Mouse (Mus musculus) heart, embryonic 10.5 days (tissue): ENCODE data around the gene Tgm3. TPM values are rescaled to one million over a fixed set of nuclear protein-coding genes. Genes with fewer than 3 reads are reported as not detected.

Experiments used
- DNase-seq: peaks from one replicate; pipeline ENCODE4 v3.0.0-alpha.2; 2017; ENCODE audit warnings: low spot score
- H3K27ac ChIP-seq: fragments of 300-500 bp; sonication (generic); 2 replicates; pipeline ENCODE4 v1.5.1; 2016; ENCODE audit warnings: mild to moderate bottlenecking
- H3K27me3 ChIP-seq: fragments of 300-500 bp; sonication (generic); 2 replicates; pipeline ENCODE4 v1.6.1; 2016; ENCODE audit warnings: mild to moderate bottlenecking; ENCODE audit not compliant: poor library complexity, insufficient read depth, severe bottlenecking
- H3K36me3 ChIP-seq: fragments of 300-500 bp; sonication (generic); 2 replicates; pipeline ENCODE4 v1.6.1; 2016; ENCODE audit warnings: mild to moderate bottlenecking, moderate library complexity
- H3K4me1 ChIP-seq: fragments of 300-500 bp; sonication (generic); 2 replicates; pipeline ENCODE4 v1.6.1; 2016; ENCODE audit warnings: mild to moderate bottlenecking
- H3K4me3 ChIP-seq: fragments of 300-500 bp; sonication (generic); 2 replicates; pipeline ENCODE4 v1.5.1; 2016; ENCODE audit warnings: mild to moderate bottlenecking, moderate library complexity
- H3K9me3 ChIP-seq: fragments of 300-500 bp; sonication (generic); 2 replicates; pipeline ENCODE4 v1.6.1; 2016; ENCODE audit warnings: mild to moderate bottlenecking, moderate library complexity
- WGBS: fragments of 180-500 bp; shearing (Covaris S2); methylation state at CpG from one replicate; pipeline ENCODE4 v1.1.7; 2016; 5-methylcytosine and 5-hydroxymethylcytosine counted together
- polyA plus RNA-seq: library from polyadenylated mRNA; unstranded; fragments of >200 nt; fragmentation: Nextera tagmentation; extraction: Ambion mirVana; gene quantifications from 2 replicates; pipeline ENCODE4 v1.2.1, GENCODE M21; 2016

The Tgm3 gene
- not detected in 2 replicates for polyA plus RNA-seq

- WGBS, result 33% methylated on average over 7 of the region's 7 CpGs
- H3K4me3 ChIP-seq, result no peak within 1 kb of the TSS
These were observed at the start of gene Tgm3 for GRCm38 (mm10) chr2:130012026-130012425. Gene Tgm3, plus strand, starts transcription at chr2:130012349.

GRCm38 (mm10) chr2:129980608-129981007, 31.5 kb upstream of the Tgm3 start:
- no peaks in the 10 kb centered on the region for H3K36me3 ChIP-seq
- H3K4me3 ChIP-seq, result no peak overlapping the region
- 84% methylated on average over 4 of the region's 4 CpGs for WGBS
- H3K9me3 ChIP-seq, result no peaks in the 10 kb centered on the region
- no peaks in the 10 kb centered on the region for H3K27me3 ChIP-seq
- no peak for DNase-seq
- no peak overlapping the region for H3K27ac ChIP-seq
- H3K4me1 ChIP-seq, result no peaks in the 10 kb centered on the region; the same call in 1 of the 2 replicates

More at GRCm38 (mm10) chr2:130012026-130012425, at the start of gene Tgm3:
- Histone ChIP-seq H3K27me3 (no peaks in the 10 kb centered on the region), H3K4me1 (no peaks in the 10 kb centered on the region), H3K9me3 (no peaks in the 10 kb centered on the region), H3K27ac (no peak within 1 kb of the TSS), H3K36me3 (no peaks in the 10 kb centered on the region)
- no peak for DNase-seq

- H3K4me1 ChIP-seq, result no peaks in the 10 kb centered on the region
- H3K36me3 ChIP-seq, result no peaks in the 10 kb centered on the region
- H3K9me3 ChIP-seq, result no peaks in the 10 kb centered on the region
- no peaks in the 10 kb centered on the region for H3K27me3 ChIP-seq
- 83% methylated on average over 6 of the region's 6 CpGs for WGBS
- no peak for DNase-seq
- no peak overlapping the region for H3K4me3 ChIP-seq
- H3K27ac ChIP-seq, result no peak overlapping the region
These were observed 24.6 kb upstream of the Tgm3 start for GRCm38 (mm10) chr2:129987527-129988045.

- Histone ChIP-seq H3K4me3 (no peak overlapping the region), H3K4me1 (no peaks in the 10 kb centered on the region), H3K9me3 (no peaks in the 10 kb centered on the region), H3K27me3 (no peaks in the 10 kb centered on the region), H3K27ac (no peak overlapping the region), H3K36me3 (no peaks in the 10 kb centered on the region)
- no peak for DNase-seq
- WGBS, result 73% methylated on average over 2 of the region's 2 CpGs
These were observed 22.5 kb upstream of the Tgm3 start for GRCm38 (mm10) chr2:129989646-129990045.

- 71% methylated on average over 3 of the region's 3 CpGs for WGBS
- H3K4me3 ChIP-seq, result no peak overlapping the region
- no peak for DNase-seq
- no peak overlapping the region for H3K27ac ChIP-seq
- H3K9me3 ChIP-seq, result no peaks in the 10 kb centered on the region
- no peaks in the 10 kb centered on the region for H3K4me1 ChIP-seq
- no peaks in the 10 kb centered on the region for H3K27me3 ChIP-seq
- no peaks in the 10 kb centered on the region for H3K36me3 ChIP-seq
These were observed 17.7 kb upstream of the Tgm3 start for GRCm38 (mm10) chr2:129994468-129994867.

- no peaks in the 10 kb centered on the region for H3K36me3 ChIP-seq
- no peak overlapping the region for H3K27ac ChIP-seq
- H3K27me3 ChIP-seq, result no peaks in the 10 kb centered on the region
- H3K9me3 ChIP-seq, result no peaks in the 10 kb centered on the region
- H3K4me1 ChIP-seq, result no peaks in the 10 kb centered on the region; the same call in 1 of the 2 replicates
- 82% methylated on average over 7 of the region's 7 CpGs for WGBS
- H3K4me3 ChIP-seq, result no peak overlapping the region
- DNase-seq, result no peak
These were observed 13.7 kb upstream of the Tgm3 start for GRCm38 (mm10) chr2:129998476-129998875.

GRCm38 (mm10) chr2:129999296-129999695, 12.9 kb upstream of the Tgm3 start:
- Histone ChIP-seq H3K9me3 (no peaks in the 10 kb centered on the region), H3K4me1 (no peaks in the 10 kb centered on the region; the same call in 1 of the 2 replicates), H3K4me3 (no peak overlapping the region), H3K36me3 (no peaks in the 10 kb centered on the region), H3K27me3 (no peaks in the 10 kb centered on the region), H3K27ac (no peak overlapping the region)
- DNase-seq, result no peak
- WGBS, result 77% methylated on average over 4 of the region's 4 CpGs

GRCm38 (mm10) chr2:130000601-130001000, 11.5 kb upstream of the Tgm3 start:
- Histone ChIP-seq H3K36me3 (no peaks in the 10 kb centered on the region), H3K4me3 (no peak overlapping the region), H3K4me1 (no peaks in the 10 kb centered on the region; the same call in 1 of the 2 replicates), H3K27ac (no peak overlapping the region), H3K9me3 (no peaks in the 10 kb centered on the region), H3K27me3 (no peaks in the 10 kb centered on the region)
- 80% methylated on average over 3 of the region's 3 CpGs for WGBS
- no peak for DNase-seq

- H3K27ac ChIP-seq, result no peak overlapping the region
- H3K27me3 ChIP-seq, result no peaks in the 10 kb centered on the region
- no peaks in the 10 kb centered on the region for H3K9me3 ChIP-seq
- no peaks in the 10 kb centered on the region; the same call in 1 of the 2 replicates for H3K4me1 ChIP-seq
- H3K4me3 ChIP-seq, result no peak overlapping the region
- DNase-seq, result no peak
- no peaks in the 10 kb centered on the region for H3K36me3 ChIP-seq
- WGBS, result 62% methylated on average over 4 of the region's 4 CpGs
These were observed 8.1 kb upstream of the Tgm3 start for GRCm38 (mm10) chr2:130004046-130004445.

GRCm38 (mm10) chr2:130009371-130009770, 2.8 kb upstream of the Tgm3 start:
- H3K4me1 ChIP-seq, result no peaks in the 10 kb centered on the region
- whole genome bisulfite sequencing, result 93% methylated on average over 2 of the region's 2 CpGs
- H3K4me3 ChIP-seq, result no peak overlapping the region
- no peaks in the 10 kb centered on the region for H3K27me3 ChIP-seq
- no peaks in the 10 kb centered on the region for H3K9me3 ChIP-seq
- no peak for DNase-seq
- H3K27ac ChIP-seq, result no peak overlapping the region
- no peaks in the 10 kb centered on the region for H3K36me3 ChIP-seq

GRCm38 (mm10) chr2:130013646-130014045, 1.5 kb downstream of the Tgm3 start:
- H3K27me3 ChIP-seq, result no peaks in the 10 kb centered on the region
- no peaks in the 10 kb centered on the region for H3K9me3 ChIP-seq
- H3K36me3 ChIP-seq, result no peaks in the 10 kb centered on the region
- DNase-seq, result no peak
- H3K4me1 ChIP-seq, result no peaks in the 10 kb centered on the region
- no peak overlapping the region for H3K27ac ChIP-seq
- H3K4me3 ChIP-seq, result no peak overlapping the region

- no peaks in the 10 kb centered on the region for H3K9me3 ChIP-seq
- no peak overlapping the region for H3K4me3 ChIP-seq
- 89% methylated on average over 2 of the region's 2 CpGs for WGBS
- H3K27ac ChIP-seq, result no peak overlapping the region
- H3K36me3 ChIP-seq, result no peaks in the 10 kb centered on the region
- H3K4me1 ChIP-seq, result no peaks in the 10 kb centered on the region
- DNase-seq, result no peak
- H3K27me3 ChIP-seq, result no peaks in the 10 kb centered on the region
These were observed 3.0 kb downstream of the Tgm3 start for GRCm38 (mm10) chr2:130015196-130015595.

GRCm38 (mm10) chr2:130018084-130018483, 5.9 kb downstream of the Tgm3 start:
- no peak overlapping the region for H3K27ac ChIP-seq
- H3K27me3 ChIP-seq, result no peaks in the 10 kb centered on the region
- no peaks in the 10 kb centered on the region for H3K4me1 ChIP-seq
- WGBS, result 85% methylated on average over 2 of the region's 2 CpGs
- no peaks in the 10 kb centered on the region for H3K9me3 ChIP-seq
- H3K36me3 ChIP-seq, result no peaks in the 10 kb centered on the region
- no peak overlapping the region for H3K4me3 ChIP-seq
- no peak for DNase-seq

GRCm38 (mm10) chr2:130027890-130028289, 15.7 kb downstream of the Tgm3 start:
- no peak overlapping the region for H3K27ac ChIP-seq
- H3K4me1 ChIP-seq, result peaks cover 9% of the 10 kb centered on the region
- 32% methylated on average over 4 of the region's 4 CpGs for WGBS
- no peak for DNase-seq
- H3K27me3 ChIP-seq, result no peaks in the 10 kb centered on the region
- H3K36me3 ChIP-seq, result no peaks in the 10 kb centered on the region
- no peaks in the 10 kb centered on the region for H3K9me3 ChIP-seq
- H3K4me3 ChIP-seq, result no peak overlapping the region
